Mouse (Mus musculus): ENCODE data around the gene Vstm2l.

Vstm2l gene

DNA sequence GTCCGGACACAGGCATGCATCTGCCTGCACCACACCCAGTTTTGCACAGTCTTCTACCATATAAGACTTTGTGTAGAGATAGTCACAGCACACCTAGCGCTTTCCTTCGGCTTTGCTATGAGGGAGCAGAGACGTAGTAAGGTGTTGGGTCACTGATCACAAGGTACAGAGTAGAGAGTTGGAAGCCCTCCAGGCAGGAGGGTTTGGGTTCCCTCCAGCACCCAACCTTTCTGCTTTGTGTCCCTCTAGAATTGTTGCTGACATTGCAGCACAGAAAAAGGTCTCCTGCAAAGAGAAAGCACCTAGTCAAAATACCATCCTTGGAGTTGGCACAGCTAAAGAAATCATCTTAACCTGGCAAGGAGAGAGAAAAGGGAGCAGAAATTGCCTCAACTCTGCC is 78.0 kb downstream of the Vstm2l start:
- no peak for DNase-seq (ENCODE audit: low spot score in 2 of 2)
